Mouse (Mus musculus) lung, adult 2 months (tissue): ENCODE measurements around the gene Cd276. TPM values are rescaled to one million over a fixed set of nuclear protein-coding genes. Genes with fewer than 3 reads are reported as not detected.

Experiments used
- DNase-seq: peaks from one replicate; pipeline ENCODE4 v3.0.0; 2022
- H3K4me1 ChIP-seq: fragments of 200-500 bp; 2 replicates; pipeline ENCODE4 v1.6.1; 2011; ENCODE audit warnings: low read length; ENCODE audit not compliant: control insufficient read depth, insufficient read depth
- H3K4me3 ChIP-seq: fragments of 200-500 bp; replicated peaks from 2 replicates; pipeline ENCODE3; 2011; ENCODE audit warnings: low read depth, mild to moderate bottlenecking, control low read depth, low read length; ENCODE audit errors: extremely low read depth
- CTCF ChIP-seq: fragments of 200-500 bp; IDR thresholded peaks from 2 replicates; pipeline ENCODE4 v1.5.1; 2011; ENCODE audit warnings: mild to moderate bottlenecking, low read length, control low read depth; ENCODE audit not compliant: insufficient read depth
- POLR2A ChIP-seq: fragments of 200-500 bp; IDR thresholded peaks from 2 replicates; pipeline ENCODE4 v1.6.1; 2011; ENCODE audit warnings: low read depth, mild to moderate bottlenecking, control low read depth, low read length, borderline replicate concordance; ENCODE audit errors: extremely low read depth
- WGBS: fragments of 180-500 bp; shearing (Covaris S2); methylation state at CpG from one replicate; pipeline ENCODE4 v1.1.7; 2018; 5-methylcytosine and 5-hydroxymethylcytosine counted together
- polyA plus RNA-seq: library from polyadenylated mRNA; depleted of rRNA; stranded (reverse); fragments of >200 nt; gene quantifications from 2 replicates; pipeline ENCODE4 v1.2.3, GENCODE M21; 2012; rRNA removed

Gene Cd276
- polyA plus RNA-seq, 1 experiment, result 8.8 TPM

DNA sequence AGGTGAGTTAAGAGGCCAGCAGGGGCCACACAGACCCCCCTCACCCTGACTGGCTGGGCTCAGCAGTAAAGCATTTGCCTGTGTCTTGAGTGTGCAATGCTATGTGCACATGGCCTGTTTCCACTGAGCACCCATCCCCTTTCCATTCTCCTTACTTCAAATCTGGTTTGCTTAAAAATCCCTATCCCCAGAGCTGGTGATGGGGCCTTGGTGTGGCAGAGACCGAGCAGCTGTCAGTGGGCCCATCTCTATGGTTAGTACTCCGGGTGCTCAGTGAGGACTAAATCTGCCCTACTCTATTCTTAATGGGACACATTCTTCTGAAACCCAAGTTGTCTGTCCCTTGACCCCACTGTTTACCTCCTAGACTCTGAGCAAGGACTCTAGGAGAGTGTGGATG is 64.8 kb downstream of the Cd276 start:
- no peak overlapping the region for H3K4me3 ChIP-seq
- WGBS, result 74% methylated on average over 2 of the region's 2 CpGs
- DNase-seq, result no peak
- H3K4me1 ChIP-seq, result no peaks in the 10 kb centered on the region
- TF ChIP-seq CTCF (no peak), POLR2A (no peak)

GRCm38 (mm10) chr9:58489865-58490165 is 65.4 kb downstream of the Cd276 start:
- no peak for DNase-seq
- H3K4me1 ChIP-seq, result no peaks in the 10 kb centered on the region
- H3K4me3 ChIP-seq, result no peak overlapping the region
- WGBS, result 29% methylated on average over 7 of the region's 7 CpGs
- no peak for TF ChIP-seq CTCF

DNA sequence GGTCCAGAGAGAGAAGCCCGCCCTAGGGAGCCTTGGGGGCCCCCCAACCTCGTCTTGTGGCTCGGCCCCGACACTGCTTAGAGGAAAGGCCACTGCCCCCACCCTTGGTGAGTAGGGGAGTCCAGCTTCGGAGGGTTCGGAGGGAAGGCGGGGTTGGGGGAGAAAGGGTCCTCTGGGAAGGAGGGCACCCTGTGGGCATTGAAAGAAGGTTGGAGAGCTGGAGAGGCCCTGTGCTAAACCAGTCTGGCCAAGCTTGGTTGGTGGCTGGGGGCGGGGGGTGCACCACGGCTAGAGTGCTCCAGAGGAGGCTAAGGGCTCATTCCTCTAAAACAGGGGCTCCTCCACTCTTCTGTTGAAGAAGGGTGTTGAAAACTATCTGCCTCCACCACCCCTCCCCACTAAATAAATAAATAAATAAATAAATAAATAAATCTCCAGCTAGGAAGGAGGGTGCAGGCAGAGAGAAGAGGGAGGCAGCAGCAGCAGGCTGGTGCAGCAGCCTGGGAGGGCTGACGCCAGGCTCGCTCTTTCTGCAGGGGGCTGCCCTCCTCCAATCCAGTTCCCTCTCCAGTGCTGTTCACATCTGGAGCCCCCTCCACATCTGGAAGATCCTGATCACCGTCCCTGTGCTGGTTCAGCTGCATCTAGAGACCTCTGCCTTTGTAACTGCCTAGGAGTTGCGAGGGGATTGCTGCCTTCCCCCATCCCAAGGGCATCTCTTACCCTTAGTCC is 65.9 kb downstream of the Cd276 start:
- TF ChIP-seq CTCF (no peak), POLR2A (no peak)
- peak overlapping the region; percentile 41 for H3K4me3 ChIP-seq
- 12% methylated on average over 13 of the region's 13 CpGs for WGBS
- no peak for DNase-seq
- no peaks in the 10 kb centered on the region for H3K4me1 ChIP-seq

GRCm38 (mm10) chr9:58487851-58488801 is 67.1 kb downstream of the Cd276 start, which contains the start of gene Insyn1:
Gene Insyn1 (plus strand): TSS chr9:58488603.
- WGBS, result 1% methylated on average over 97 of the region's 104 CpGs
- Histone ChIP-seq H3K4me1 (no peaks in the 10 kb centered on the region), H3K4me3 (peak within 1 kb of the TSS; percentile 41)
- DNase-seq, result peak; percentile 48
- no peak for TF ChIP-seq CTCF
- no peak for TF ChIP-seq POLR2A

GRCm38 (mm10) chr9:58487076-58487475 is 68.2 kb downstream of the Cd276 start:
- DNase-seq, result no peak
- WGBS, result 23% methylated on average over 3 of the region's 3 CpGs
- TF ChIP-seq CTCF (no peak), POLR2A (no peak)
- Histone ChIP-seq H3K4me1 (no peaks in the 10 kb centered on the region), H3K4me3 (no peak overlapping the region)

Other genes starting within 250 kb of the Cd276 start
- gene Loxl1, start 242.3 kb downstream of the Cd276 start, polyA plus RNA-seq, result 231 and 235 TPM in 2 replicates
- gene Tbc1d21, start 185.0 kb downstream of the Cd276 start, polyA plus RNA-seq, result not detected in 2 replicates
- 10.3 and 11.4 TPM in 2 replicates for gene Insyn1, start 66.8 kb downstream of the Cd276 start, polyA plus RNA-seq
- 465 and 530 TPM in 2 replicates for gene Nptn, start 26.8 kb upstream of the Cd276 start, polyA plus RNA-seq
- 0.24 and 0.48 TPM in 2 replicates for gene Rec114, start 188.5 kb upstream of the Cd276 start, polyA plus RNA-seq